Mouse (Mus musculus): Measurements from ENCODE around the gene Nanos1. TPM values are rescaled to one million over a fixed set of nuclear protein-coding genes. Genes with fewer than 3 reads are reported as not detected.

The Nanos1 gene
- polyA plus RNA-seq (2012; rRNA removed) = 0.08 and 0.13 TPM in 2 replicates

DNA sequence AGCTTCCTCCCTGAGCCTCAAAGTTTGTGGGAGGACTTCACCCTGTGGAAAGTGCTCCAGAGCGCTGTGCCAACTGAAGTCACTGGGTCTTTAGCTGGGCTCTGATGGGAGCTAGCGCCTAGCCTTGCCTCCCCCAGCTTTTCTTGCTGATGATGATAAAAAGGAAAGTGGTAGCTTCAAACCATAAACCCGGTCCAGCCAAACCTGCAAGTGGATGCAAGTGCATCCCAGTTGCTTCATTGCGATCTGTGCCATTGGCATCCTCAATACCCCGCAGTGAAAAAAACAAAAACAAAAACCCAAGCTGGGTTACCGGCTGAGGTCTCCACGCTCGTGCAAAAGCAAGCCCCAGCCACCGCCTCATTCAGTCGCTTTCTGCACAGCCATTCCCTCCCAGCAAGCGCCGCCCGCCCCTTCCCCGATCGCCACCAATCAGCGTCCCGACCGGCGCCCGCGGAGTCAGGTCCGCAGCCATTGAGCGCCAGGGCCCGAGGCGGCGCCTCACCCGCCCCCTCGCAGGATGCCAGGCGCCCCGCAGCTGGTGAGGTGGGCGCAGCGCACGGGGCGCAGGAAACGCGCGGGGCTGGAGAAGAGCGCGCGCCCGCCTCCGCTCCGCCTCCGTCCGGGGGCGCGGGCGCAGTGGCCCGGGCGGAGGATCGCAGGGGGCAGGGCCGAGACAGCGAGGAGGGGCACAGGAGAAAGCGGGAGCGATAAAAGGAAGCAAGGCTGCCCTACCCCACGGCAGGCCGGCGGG is at the start of gene Nanos1:
Gene Nanos1 (plus strand): TSS at position 550 of the 754 bp plus-strand sequence.
- Histone ChIP-seq H3K27ac (ENCODE audit: insufficient read depth, low read depth, low read length) (no peak within 1 kb of the TSS), H3K4me1 (ENCODE audit: control insufficient read depth, insufficient read depth, low read length) (0 out of 2 replicates have a peak, but pooled peaks cover 3% of the 10 kb centered on the region), H3K27me3 (replicated peaks; ENCODE audit: control insufficient read depth, insufficient read depth, low read length) (no peaks in the 10 kb centered on the region), H3K4me3 (ENCODE audit: insufficient read depth, low read depth, low read length) (peak within 1 kb of the TSS; percentile 62), H3K36me3 (ENCODE audit: control insufficient read depth, insufficient read depth, low read length) (no peaks in the 10 kb centered on the region)
- TF ChIP-seq CTCF (conservative IDR thresholded peaks at IDR 0.05; ENCODE audit: insufficient read depth, insufficient read length, low read depth, low read length) (no peak), POLR2A (IDR thresholded peaks at IDR 0.05; ENCODE audit: low read depth, low read length) (no peak)
- peak; percentile 90 for DNase-seq
- WGBS = under 1% methylated on average over 58 of the region's 58 CpGs

DNA sequence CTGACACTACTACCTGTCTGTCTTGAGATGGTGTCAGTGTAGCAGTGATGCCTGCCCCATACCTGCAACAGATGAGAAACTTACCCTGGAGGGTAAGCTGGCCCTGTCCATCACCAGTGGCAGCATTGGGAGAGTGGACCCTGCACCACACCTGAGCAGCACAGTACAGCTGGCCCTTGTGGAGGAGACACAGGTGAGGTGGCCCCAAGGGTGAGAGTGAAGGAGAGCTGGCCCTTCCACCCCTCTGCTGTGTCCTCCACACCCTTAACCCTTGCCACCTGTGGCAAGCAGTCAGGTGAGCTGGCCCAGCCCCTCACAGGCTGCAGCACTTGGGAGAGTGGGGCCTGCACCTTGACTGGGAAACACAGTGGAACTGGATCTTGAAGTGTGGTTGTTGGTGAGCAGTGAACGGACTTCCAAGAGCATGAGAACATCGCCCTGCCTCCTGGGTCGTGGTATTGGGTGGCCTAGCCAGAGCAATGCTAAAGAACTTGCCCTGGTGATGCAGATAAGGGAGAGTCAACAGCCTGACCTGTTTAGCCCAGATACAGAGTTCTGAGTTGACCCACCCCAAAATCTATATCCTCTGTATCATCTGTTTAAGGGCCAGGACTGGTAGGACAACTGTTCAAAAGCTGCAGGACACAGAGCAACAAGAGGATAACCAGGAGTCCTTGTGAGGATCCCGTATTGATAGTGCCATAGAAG is 46.4 kb upstream of the Nanos1 start:
- Histone ChIP-seq H3K27ac (ENCODE audit: insufficient read depth, low read depth, low read length) (no peak overlapping the region), H3K4me3 (ENCODE audit: insufficient read depth, low read depth, low read length) (no peak overlapping the region), H3K4me1 (ENCODE audit: control insufficient read depth, insufficient read depth, low read length) (no peaks in the 10 kb centered on the region), H3K36me3 (ENCODE audit: control insufficient read depth, insufficient read depth, low read length) (no peaks in the 10 kb centered on the region), H3K27me3 (replicated peaks; ENCODE audit: control insufficient read depth, insufficient read depth, low read length) (no peaks in the 10 kb centered on the region)
- no peak for TF ChIP-seq POLR2A (IDR thresholded peaks at IDR 0.05; ENCODE audit: low read depth, low read length)
- TF ChIP-seq CTCF (conservative IDR thresholded peaks at IDR 0.05; ENCODE audit: insufficient read depth, insufficient read length, low read depth, low read length) = no peak
- 81% methylated on average over 4 of the region's 4 CpGs for WGBS
- DNase-seq = no peak

DNA sequence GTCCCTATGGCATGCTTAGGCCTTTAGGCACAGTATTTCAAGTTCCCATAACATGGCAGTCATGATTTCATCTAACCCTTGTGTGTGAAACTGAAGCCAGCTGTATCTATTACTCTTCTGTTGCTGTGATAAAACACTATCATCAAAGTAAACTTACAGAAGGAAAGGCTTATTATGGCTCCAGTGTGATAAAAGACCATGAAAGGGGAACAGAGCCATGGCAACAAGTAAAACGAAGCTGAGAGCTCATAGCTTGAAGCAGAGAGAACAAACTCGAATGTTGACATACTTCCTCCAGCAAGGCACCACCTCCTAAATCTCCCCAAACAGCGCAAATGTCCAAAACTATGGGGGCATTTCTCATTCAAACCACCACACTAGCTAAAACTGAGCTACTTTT is 45.6 kb upstream of the Nanos1 start:
- TF ChIP-seq POLR2A (IDR thresholded peaks at IDR 0.05; ENCODE audit: low read depth, low read length) (no peak), CTCF (conservative IDR thresholded peaks at IDR 0.05; ENCODE audit: insufficient read depth, insufficient read length, low read depth, low read length) (no peak)
- WGBS = 49% methylated on average over 3 of the region's 3 CpGs
- Histone ChIP-seq H3K27ac (ENCODE audit: insufficient read depth, low read depth, low read length) (no peak overlapping the region), H3K4me1 (ENCODE audit: control insufficient read depth, insufficient read depth, low read length) (no peaks in the 10 kb centered on the region), H3K36me3 (ENCODE audit: control insufficient read depth, insufficient read depth, low read length) (no peaks in the 10 kb centered on the region), H3K27me3 (replicated peaks; ENCODE audit: control insufficient read depth, insufficient read depth, low read length) (no peaks in the 10 kb centered on the region), H3K4me3 (ENCODE audit: insufficient read depth, low read depth, low read length) (no peak overlapping the region)
- DNase-seq = no peak

DNA sequence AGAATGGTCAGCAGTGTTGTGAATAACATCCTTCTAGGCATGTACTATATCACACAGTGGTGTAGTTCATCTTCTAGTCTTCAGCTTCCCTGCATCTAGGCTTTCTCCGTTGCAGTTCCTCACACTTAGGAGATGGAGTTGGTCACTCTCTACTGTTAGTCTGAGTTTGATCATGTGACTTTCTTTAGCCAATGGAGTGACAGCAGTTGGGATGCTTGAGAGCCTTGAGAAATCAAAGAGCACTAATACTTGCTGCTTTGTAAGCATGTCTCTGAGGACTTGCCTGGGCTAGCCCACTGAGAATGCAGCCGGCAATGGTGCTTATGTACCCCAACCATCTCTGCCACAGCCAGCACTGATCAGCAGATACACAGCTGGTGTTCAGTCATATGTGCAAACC is 43.2 kb upstream of the Nanos1 start:
- no peaks in the 10 kb centered on the region for H3K27me3 ChIP-seq (replicated peaks; ENCODE audit: control insufficient read depth, insufficient read depth, low read length)
- no peak for TF ChIP-seq POLR2A (IDR thresholded peaks at IDR 0.05; ENCODE audit: low read depth, low read length)
- no peak for TF ChIP-seq CTCF (conservative IDR thresholded peaks at IDR 0.05; ENCODE audit: insufficient read depth, insufficient read length, low read depth, low read length)
- H3K4me1 ChIP-seq (ENCODE audit: control insufficient read depth, insufficient read depth, low read length) = no peaks in the 10 kb centered on the region
- DNase-seq = no peak
- H3K27ac ChIP-seq (ENCODE audit: insufficient read depth, low read depth, low read length) = no peak overlapping the region
- WGBS = 88% methylated on average over 2 of the region's 2 CpGs
- no peak overlapping the region for H3K4me3 ChIP-seq (ENCODE audit: insufficient read depth, low read depth, low read length)
- no peaks in the 10 kb centered on the region for H3K36me3 ChIP-seq (ENCODE audit: control insufficient read depth, insufficient read depth, low read length)

DNA sequence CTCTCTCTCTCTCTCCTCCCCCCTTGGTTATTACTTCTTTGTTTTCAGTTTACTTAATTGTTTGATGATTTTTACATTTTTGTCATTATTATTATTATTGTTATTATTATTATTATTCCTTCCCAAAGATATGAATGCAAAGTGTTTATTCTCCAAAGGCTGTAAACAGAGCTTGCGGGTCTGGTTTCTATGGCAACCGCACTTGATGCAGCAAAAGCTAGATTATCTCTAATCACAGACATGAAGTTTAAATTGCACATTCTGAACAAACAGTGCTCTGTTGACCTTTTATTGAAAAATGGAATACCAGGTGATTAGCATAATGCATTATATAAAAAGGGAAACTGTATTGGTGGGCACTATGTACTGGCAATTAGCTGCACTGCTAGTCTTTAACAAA is 39.4 kb upstream of the Nanos1 start:
- TF ChIP-seq POLR2A (IDR thresholded peaks at IDR 0.05; ENCODE audit: low read depth, low read length) = no peak
- TF ChIP-seq CTCF (conservative IDR thresholded peaks at IDR 0.05; ENCODE audit: insufficient read depth, insufficient read length, low read depth, low read length) = no peak
- Histone ChIP-seq H3K27ac (ENCODE audit: insufficient read depth, low read depth, low read length) (no peak overlapping the region), H3K4me1 (ENCODE audit: control insufficient read depth, insufficient read depth, low read length) (no peaks in the 10 kb centered on the region), H3K36me3 (ENCODE audit: control insufficient read depth, insufficient read depth, low read length) (no peaks in the 10 kb centered on the region), H3K27me3 (replicated peaks; ENCODE audit: control insufficient read depth, insufficient read depth, low read length) (no peaks in the 10 kb centered on the region), H3K4me3 (ENCODE audit: insufficient read depth, low read depth, low read length) (no peak overlapping the region)
- WGBS = 90% methylated on average over 2 of the region's 2 CpGs
- no peak for DNase-seq

DNA sequence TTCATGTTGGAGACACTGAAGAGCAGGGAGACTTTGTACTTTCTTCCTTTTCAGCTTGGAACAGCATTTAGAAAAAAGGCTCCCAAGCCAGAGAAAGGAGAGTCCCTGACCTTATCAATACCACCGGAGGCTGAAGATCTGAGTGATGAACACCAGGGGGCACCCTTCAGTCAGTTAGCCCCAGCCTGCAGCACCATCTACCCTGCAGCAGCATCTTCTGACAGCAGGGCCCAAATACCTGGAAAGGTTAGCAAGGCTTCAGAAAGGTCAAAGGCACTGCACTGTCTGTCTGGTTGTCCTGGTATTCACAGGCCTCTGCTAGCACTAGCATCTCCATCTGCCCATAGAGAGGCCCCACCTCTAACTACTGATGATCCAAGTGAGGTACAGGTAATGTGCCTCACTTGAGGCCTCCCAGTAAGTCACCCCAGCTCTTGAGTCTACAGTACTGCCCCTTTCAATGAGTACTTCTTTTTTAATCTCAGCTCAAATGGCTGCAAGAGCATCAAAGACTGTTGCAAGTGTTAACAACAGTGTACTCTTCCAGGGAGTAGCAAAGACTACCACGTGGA is 25.4 kb upstream of the Nanos1 start:
- TF ChIP-seq POLR2A (IDR thresholded peaks at IDR 0.05; ENCODE audit: low read depth, low read length) (no peak), CTCF (conservative IDR thresholded peaks at IDR 0.05; ENCODE audit: insufficient read depth, insufficient read length, low read depth, low read length) (peak; percentile 77)
- no peak overlapping the region for H3K4me3 ChIP-seq (ENCODE audit: insufficient read depth, low read depth, low read length)
- H3K4me1 ChIP-seq (ENCODE audit: control insufficient read depth, insufficient read depth, low read length) = no peaks in the 10 kb centered on the region
- H3K27ac ChIP-seq (ENCODE audit: insufficient read depth, low read depth, low read length) = no peak overlapping the region
- H3K27me3 ChIP-seq (replicated peaks; ENCODE audit: control insufficient read depth, insufficient read depth, low read length) = no peaks in the 10 kb centered on the region; the same call in 1 of the 2 replicates
- H3K36me3 ChIP-seq (ENCODE audit: control insufficient read depth, insufficient read depth, low read length) = no peaks in the 10 kb centered on the region
- WGBS = 55% methylated on average over 2 of the region's 2 CpGs
- peak; percentile 56 for DNase-seq

DNA sequence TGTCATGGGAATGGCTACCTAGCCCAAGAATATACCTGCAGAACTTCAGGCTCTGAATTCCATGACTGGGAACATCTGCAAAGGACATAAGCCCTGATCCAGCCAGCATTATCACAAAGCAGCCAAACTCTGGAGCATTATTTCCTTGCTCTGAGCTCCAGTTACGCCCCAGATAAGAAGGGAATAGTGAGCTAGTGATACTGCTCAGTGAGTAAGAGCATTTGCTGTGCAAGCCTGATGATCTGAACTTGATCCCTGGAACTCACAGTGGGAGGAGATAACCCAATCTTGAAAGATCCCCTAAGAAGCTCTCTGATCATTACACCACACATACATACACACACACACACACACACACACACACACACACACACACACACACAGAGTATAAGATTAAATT is 24.5 kb upstream of the Nanos1 start:
- Histone ChIP-seq H3K4me3 (ENCODE audit: insufficient read depth, low read depth, low read length) (no peak overlapping the region), H3K4me1 (ENCODE audit: control insufficient read depth, insufficient read depth, low read length) (no peaks in the 10 kb centered on the region), H3K27ac (ENCODE audit: insufficient read depth, low read depth, low read length) (no peak overlapping the region), H3K36me3 (ENCODE audit: control insufficient read depth, insufficient read depth, low read length) (no peaks in the 10 kb centered on the region), H3K27me3 (replicated peaks; ENCODE audit: control insufficient read depth, insufficient read depth, low read length) (no peaks in the 10 kb centered on the region; the same call in 1 of the 2 replicates)
- TF ChIP-seq POLR2A (IDR thresholded peaks at IDR 0.05; ENCODE audit: low read depth, low read length) (no peak), CTCF (conservative IDR thresholded peaks at IDR 0.05; ENCODE audit: insufficient read depth, insufficient read length, low read depth, low read length) (no peak)
- DNase-seq = no peak
- WGBS = 86% methylated on average over 1 of the region's 1 CpGs
